Mouse (Mus musculus) stomach, postnatal 0 days (tissue): ENCODE data around the gene Agfg2.

Experiments used
- CTCF ChIP-seq: IDR thresholded peaks from 2 replicates; pipeline ENCODE4 v1.5.1; 2016; ENCODE audit warnings: antibody characterized with exemption, low read depth, mild to moderate bottlenecking, moderate library complexity
- EP300 ChIP-seq: optimal IDR thresholded peaks from 2 replicates; pipeline ENCODE3; 2016; ENCODE audit warnings: antibody characterized with exemption

- TF ChIP-seq CTCF (no peak), EP300 (no peak)
Measured at GRCm38 (mm10) chr5:137682526-137682925, 2.0 kb downstream of the Agfg2 start.
